Mouse (Mus musculus) CH12.LX (cell line): ENCODE data around the gene Zmym6.
A peak's percentile ranks its signal among the peaks of the same experiment; 100 is the strongest.

Source experiments
- BHLHE40 ChIP-seq: IDR thresholded peaks from 2 replicates; pipeline ENCODE4 v1.6.1; 2011; ENCODE audit warnings: mild to moderate bottlenecking, low read depth, low read length, improper control_type of control experiment
- CHD1 ChIP-seq: IDR thresholded peaks from 2 replicates; pipeline ENCODE4 v1.6.1; 2012; ENCODE audit warnings: low read depth, low read length, improper control_type of control experiment, inconsistent platforms
- CHD2 ChIP-seq: IDR thresholded peaks from 2 replicates; pipeline ENCODE4 v1.6.1; 2011; ENCODE audit warnings: low read length, improper control_type of control experiment
- CTCF ChIP-seq, 2 experiments: IDR thresholded peaks in 1 of 2; conservative IDR thresholded peaks in 1 of 2; 2 replicates each; pipeline ENCODE4 v1.5.1; 2011 to 2012; ENCODE audit warnings: low read depth in 2 of 2, low read length in 2 of 2, improper control_type of control experiment in 1 of 2, inconsistent platforms in 1 of 2, mild to moderate bottlenecking in 1 of 2, moderate library complexity in 1 of 2
- EP300 ChIP-seq: IDR thresholded peaks from 2 replicates; pipeline ENCODE4 v1.6.1; 2011; ENCODE audit warnings: low read length, improper control_type of control experiment
- MAZ ChIP-seq: IDR thresholded peaks from 2 replicates; pipeline ENCODE4 v1.6.1; 2012; ENCODE audit warnings: low read depth, mild to moderate bottlenecking, inconsistent platforms, low read length, improper control_type of control experiment, moderate library complexity
- MXI1 ChIP-seq: IDR thresholded peaks from 2 replicates; pipeline ENCODE4 v1.6.1; 2011; ENCODE audit warnings: mild to moderate bottlenecking, low read depth, low read length, improper control_type of control experiment
- NRF1 ChIP-seq: IDR thresholded peaks from 2 replicates; pipeline ENCODE4 v1.6.1; 2014; ENCODE audit warnings: low read depth, mild to moderate bottlenecking, inconsistent platforms, low read length, improper control_type of control experiment, moderate library complexity
- POLR2A ChIP-seq: IDR thresholded peaks from 2 replicates; pipeline ENCODE4 v1.6.1; 2011; ENCODE audit warnings: low read depth, mild to moderate bottlenecking, improper control_type of control experiment, low read length
- TBP ChIP-seq: conservative IDR thresholded peaks from 2 replicates; pipeline ENCODE4 v1.6.1; 2011; ENCODE audit warnings: low read depth, low read length, improper control_type of control experiment
- TCF12 ChIP-seq: IDR thresholded peaks from 2 replicates; pipeline ENCODE4 v1.6.1; 2014; ENCODE audit warnings: low read depth, mild to moderate bottlenecking, inconsistent platforms, low read length, improper control_type of control experiment
- USF1 ChIP-seq: IDR thresholded peaks from 2 replicates; pipeline ENCODE4 v1.6.1; 2014; ENCODE audit warnings: low read depth, mild to moderate bottlenecking, inconsistent platforms, low read length, improper control_type of control experiment
- ZNF384 ChIP-seq: IDR thresholded peaks from 2 replicates; pipeline ENCODE4 v1.6.1; 2012; ENCODE audit warnings: low read depth, low read length, improper control_type of control experiment, inconsistent platforms

GRCm38 (mm10) chr4:127168914-127169345 is 91.7 kb downstream of the Zmym6 start, which contains the start of gene Dlgap3:
- no peak for TF ChIP-seq EP300
- no peak for TF ChIP-seq MAZ
- no peak for TF ChIP-seq CHD1
- no peak for TF ChIP-seq CTCF (conservative IDR thresholded peaks at IDR 0.05 in 1 of 2, IDR thresholded peaks at IDR 0.05 in 1 of 2; ENCODE audit: low read depth in 2 of 2, low read length in 2 of 2)
- no peak for TF ChIP-seq POLR2A
- no peak for TF ChIP-seq ZNF384
- TF ChIP-seq BHLHE40 = no peak
- peak; percentile 18; the same call in 1 of the 2 replicates for TF ChIP-seq TCF12
- no peak for TF ChIP-seq TBP
- TF ChIP-seq USF1 = no peak
- TF ChIP-seq NRF1 = no peak
- no peak for TF ChIP-seq MXI1
- no peak for TF ChIP-seq CHD2
